Mouse (Mus musculus) olfactory bulb, adult 2 months (tissue): ENCODE measurements around the gene Map7d2.

Experiments used
- CTCF ChIP-seq: fragments of 200-500 bp; IDR thresholded peaks from 2 replicates; pipeline ENCODE4 v1.5.1; 2012; ENCODE audit warnings: low read depth, mild to moderate bottlenecking, low read length, moderate library complexity; ENCODE audit not compliant: insufficient read depth
- POLR2A ChIP-seq: fragments of 200-500 bp; IDR thresholded peaks from 2 replicates; pipeline ENCODE4 v1.6.1; 2012; ENCODE audit warnings: mild to moderate bottlenecking, low read depth, low read length, moderate library complexity; ENCODE audit not compliant: insufficient read depth

DNA sequence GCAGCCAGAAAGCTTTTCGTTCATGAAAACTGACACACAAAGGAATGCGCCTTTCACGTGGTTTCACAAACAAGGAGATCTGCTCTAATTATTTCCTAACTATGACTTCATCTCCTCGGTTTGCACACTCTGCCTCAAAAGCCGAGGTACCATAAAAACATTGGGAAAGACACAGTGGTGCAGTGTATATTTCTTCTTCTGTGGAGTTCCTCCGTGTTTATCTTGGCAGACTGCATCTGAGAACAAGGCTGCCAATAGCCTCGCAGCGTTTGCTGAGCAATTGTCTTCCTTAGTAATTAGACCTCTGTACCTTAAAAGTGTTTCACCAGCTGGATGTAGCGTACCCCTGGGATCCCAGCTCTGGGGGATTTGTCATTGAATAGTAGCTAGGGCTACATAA is 27.3 kb upstream of the Map7d2 start:
- TF ChIP-seq POLR2A = no peak
- TF ChIP-seq CTCF = no peak
